Mouse (Mus musculus): ENCODE measurements around the gene Sec63. TPM values are rescaled to one million over a fixed set of nuclear protein-coding genes. Genes with fewer than 3 reads are reported as not detected.
A peak's percentile ranks its signal among the peaks of the same experiment; 100 is the strongest.

Sec63 gene
- polyA plus RNA-seq, 1 experiment, result 22.1 TPM

GRCm38 (mm10) chr10:42775450-42775849, 14.2 kb downstream of the Sec63 start:
- Histone ChIP-seq H3K79me2 (ENCODE audit: control insufficient read depth, insufficient read depth) (peaks cover 100% of the 10 kb centered on the region), H3K36me3 (ENCODE audit: control insufficient read depth, insufficient read depth) (peaks cover 10% of the 10 kb centered on the region), H3K79me3 (ENCODE audit: low read depth) (peaks cover 86% of the 10 kb centered on the region), H3ac (ENCODE audit: control insufficient read depth, insufficient read length, low read depth) (no peak overlapping the region), H3K27me3 (ENCODE audit: control insufficient read depth, insufficient read depth, insufficient read length) (no peaks in the 10 kb centered on the region), H3K4me3 (ENCODE audit: insufficient read depth, poor library complexity, severe bottlenecking) (no peak overlapping the region)
- no peak for TF ChIP-seq USF1 (IDR thresholded peaks at IDR 0.05; ENCODE audit: low read depth)
- no peak for TF ChIP-seq MYOG (IDR thresholded peaks at IDR 0.05; ENCODE audit: control insufficient read depth, extremely low read depth, insufficient read length)
- TF ChIP-seq MAX (IDR thresholded peaks at IDR 0.05), result no peak
- no peak for TF ChIP-seq CEBPB (IDR thresholded peaks at IDR 0.05; ENCODE audit: low read depth)
- TF ChIP-seq FOSL1 (IDR thresholded peaks at IDR 0.05; ENCODE audit: insufficient read depth, low read length, poor library complexity, severe bottlenecking), result no peak
- TF ChIP-seq CTCF (IDR thresholded peaks at IDR 0.05; ENCODE audit: control insufficient read depth, insufficient read depth, insufficient read length), result no peak
- TF ChIP-seq MYOD1 (IDR thresholded peaks at IDR 0.05; ENCODE audit: control insufficient read depth, insufficient read length, low read depth), result no peak

- H3K36me3 ChIP-seq (ENCODE audit: control insufficient read depth, insufficient read depth), result peaks cover 20% of the 10 kb centered on the region
- peaks cover 98% of the 10 kb centered on the region for H3K79me2 ChIP-seq (ENCODE audit: control insufficient read depth, insufficient read depth)
- H3K79me3 ChIP-seq (ENCODE audit: low read depth), result peaks cover 73% of the 10 kb centered on the region
- no peak for TF ChIP-seq CTCF (IDR thresholded peaks at IDR 0.05; ENCODE audit: control insufficient read depth, insufficient read depth, insufficient read length)
- TF ChIP-seq FOSL1 (IDR thresholded peaks at IDR 0.05; ENCODE audit: insufficient read depth, low read length, poor library complexity, severe bottlenecking), result no peak
- TF ChIP-seq MYOG (IDR thresholded peaks at IDR 0.05; ENCODE audit: control insufficient read depth, extremely low read depth, insufficient read length), result no peak
- TF ChIP-seq CEBPB (IDR thresholded peaks at IDR 0.05; ENCODE audit: low read depth), result no peak
- TF ChIP-seq MAX (IDR thresholded peaks at IDR 0.05), result no peak
- TF ChIP-seq MYOD1 (IDR thresholded peaks at IDR 0.05; ENCODE audit: control insufficient read depth, insufficient read length, low read depth), result no peak
- no peak for TF ChIP-seq USF1 (IDR thresholded peaks at IDR 0.05; ENCODE audit: low read depth)
- H3ac ChIP-seq (ENCODE audit: control insufficient read depth, insufficient read length, low read depth), result no peak overlapping the region
- H3K27me3 ChIP-seq (ENCODE audit: control insufficient read depth, insufficient read depth, insufficient read length), result no peaks in the 10 kb centered on the region
- no peak overlapping the region for H3K4me3 ChIP-seq (ENCODE audit: insufficient read depth, poor library complexity, severe bottlenecking)
Measured at GRCm38 (mm10) chr10:42780753-42781152, 19.5 kb downstream of the Sec63 start.

- Histone ChIP-seq H3K79me2 (ENCODE audit: control insufficient read depth, insufficient read depth) (peaks cover 98% of the 10 kb centered on the region), H3K4me3 (ENCODE audit: insufficient read depth, poor library complexity, severe bottlenecking) (no peak overlapping the region), H3K27me3 (ENCODE audit: control insufficient read depth, insufficient read depth, insufficient read length) (no peaks in the 10 kb centered on the region), H3ac (ENCODE audit: control insufficient read depth, insufficient read length, low read depth) (no peak overlapping the region), H3K36me3 (ENCODE audit: control insufficient read depth, insufficient read depth) (peaks cover 29% of the 10 kb centered on the region), H3K79me3 (ENCODE audit: low read depth) (peaks cover 74% of the 10 kb centered on the region)
- TF ChIP-seq MAX (IDR thresholded peaks at IDR 0.05) (peak; percentile 76), MYOG (IDR thresholded peaks at IDR 0.05; ENCODE audit: control insufficient read depth, extremely low read depth, insufficient read length) (no peak)
Measured at GRCm38 (mm10) chr10:42781672-42782071, 20.4 kb downstream of the Sec63 start.

- peaks cover 98% of the 10 kb centered on the region for H3K36me3 ChIP-seq (ENCODE audit: control insufficient read depth, insufficient read depth)
- H3K4me3 ChIP-seq (ENCODE audit: insufficient read depth, poor library complexity, severe bottlenecking), result no peak overlapping the region
- H3ac ChIP-seq (ENCODE audit: control insufficient read depth, insufficient read length, low read depth), result no peak overlapping the region
- no peaks in the 10 kb centered on the region for H3K27me3 ChIP-seq (ENCODE audit: control insufficient read depth, insufficient read depth, insufficient read length)
- no peaks in the 10 kb centered on the region for H3K79me2 ChIP-seq (ENCODE audit: control insufficient read depth, insufficient read depth)
- H3K79me3 ChIP-seq (ENCODE audit: low read depth), result no peaks in the 10 kb centered on the region
- TF ChIP-seq FOSL1 (IDR thresholded peaks at IDR 0.05; ENCODE audit: insufficient read depth, low read length, poor library complexity, severe bottlenecking) (no peak), MYOG (IDR thresholded peaks at IDR 0.05; ENCODE audit: control insufficient read depth, extremely low read depth, insufficient read length) (no peak), USF1 (IDR thresholded peaks at IDR 0.05; ENCODE audit: low read depth) (no peak), MAX (IDR thresholded peaks at IDR 0.05) (no peak), MYOD1 (IDR thresholded peaks at IDR 0.05; ENCODE audit: control insufficient read depth, insufficient read length, low read depth) (no peak)
Measured at GRCm38 (mm10) chr10:42800922-42801321, 39.6 kb downstream of the Sec63 start.

- peaks cover 86% of the 10 kb centered on the region for H3K36me3 ChIP-seq (ENCODE audit: control insufficient read depth, insufficient read depth)
- no peaks in the 10 kb centered on the region for H3K79me2 ChIP-seq (ENCODE audit: control insufficient read depth, insufficient read depth)
- TF ChIP-seq MYOG (IDR thresholded peaks at IDR 0.05; ENCODE audit: control insufficient read depth, extremely low read depth, insufficient read length), result no peak
- no peak for TF ChIP-seq FOSL1 (IDR thresholded peaks at IDR 0.05; ENCODE audit: insufficient read depth, low read length, poor library complexity, severe bottlenecking)
- TF ChIP-seq MYOD1 (IDR thresholded peaks at IDR 0.05; ENCODE audit: control insufficient read depth, insufficient read length, low read depth), result no peak
- TF ChIP-seq CEBPB (IDR thresholded peaks at IDR 0.05; ENCODE audit: low read depth), result no peak
- TF ChIP-seq MAX (IDR thresholded peaks at IDR 0.05), result no peak
- no peak for TF ChIP-seq CTCF (IDR thresholded peaks at IDR 0.05; ENCODE audit: control insufficient read depth, insufficient read depth, insufficient read length)
- no peak for TF ChIP-seq USF1 (IDR thresholded peaks at IDR 0.05; ENCODE audit: low read depth)
- H3K79me3 ChIP-seq (ENCODE audit: low read depth), result no peaks in the 10 kb centered on the region
- H3K27me3 ChIP-seq (ENCODE audit: control insufficient read depth, insufficient read depth, insufficient read length), result no peaks in the 10 kb centered on the region
- no peak overlapping the region for H3ac ChIP-seq (ENCODE audit: control insufficient read depth, insufficient read length, low read depth)
- no peak overlapping the region for H3K4me3 ChIP-seq (ENCODE audit: insufficient read depth, poor library complexity, severe bottlenecking)
Measured at GRCm38 (mm10) chr10:42825923-42826322, 64.6 kb downstream of the Sec63 start.

- Histone ChIP-seq H3K36me3 (ENCODE audit: control insufficient read depth, insufficient read depth) (peaks cover 88% of the 10 kb centered on the region), H3K79me3 (ENCODE audit: low read depth) (no peaks in the 10 kb centered on the region)
Measured at GRCm38 (mm10) chr10:42827155-42827554, 65.9 kb downstream of the Sec63 start.

More at GRCm38 (mm10) chr10:42827155-42827554, 65.9 kb downstream of the Sec63 start:
- Histone ChIP-seq H3K27me3 (ENCODE audit: control insufficient read depth, insufficient read depth, insufficient read length) (no peaks in the 10 kb centered on the region), H3ac (ENCODE audit: control insufficient read depth, insufficient read length, low read depth) (no peak overlapping the region), H3K4me3 (ENCODE audit: insufficient read depth, poor library complexity, severe bottlenecking) (no peak overlapping the region), H3K79me2 (ENCODE audit: control insufficient read depth, insufficient read depth) (no peaks in the 10 kb centered on the region)
- no peak for TF ChIP-seq CEBPB (IDR thresholded peaks at IDR 0.05; ENCODE audit: low read depth)
- TF ChIP-seq FOSL1 (IDR thresholded peaks at IDR 0.05; ENCODE audit: insufficient read depth, low read length, poor library complexity, severe bottlenecking), result no peak
- no peak for TF ChIP-seq USF1 (IDR thresholded peaks at IDR 0.05; ENCODE audit: low read depth)
